Mouse (Mus musculus) cortical plate, adult 2 months (tissue): ENCODE results near the gene Mturn.

Source experiments
- CTCF ChIP-seq: fragments of 200-500 bp; IDR thresholded peaks from 2 replicates; pipeline ENCODE4 v1.5.1; 2011; ENCODE audit warnings: mild to moderate bottlenecking, control low read depth, low read length; ENCODE audit not compliant: insufficient read depth; ENCODE audit errors: extremely low read depth
- POLR2A ChIP-seq: fragments of 200-500 bp; IDR thresholded peaks from 2 replicates; pipeline ENCODE4 v1.6.1; 2011; ENCODE audit warnings: mild to moderate bottlenecking, low read length, control low read depth; ENCODE audit not compliant: insufficient read depth; ENCODE audit errors: extremely low read depth

DNA sequence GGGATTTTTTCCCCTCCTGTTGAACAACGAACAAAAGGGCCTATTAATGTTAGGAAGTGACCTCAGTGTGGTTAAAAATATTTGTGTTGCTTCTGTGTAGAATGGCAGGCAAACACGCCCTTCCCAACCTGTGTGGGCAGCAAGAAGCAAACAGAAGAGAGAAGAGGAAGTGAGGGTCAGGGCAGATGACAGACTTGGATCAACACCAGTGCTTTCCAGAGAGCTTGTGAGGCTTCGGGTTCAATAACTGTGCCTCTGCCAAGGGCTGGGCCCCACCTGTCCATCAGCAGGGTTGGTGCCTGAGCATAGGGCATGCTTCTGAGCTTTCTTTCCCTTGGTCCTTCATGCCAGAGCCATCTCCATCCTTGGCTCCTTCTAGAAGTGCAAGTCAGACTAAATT, 70.7 kb downstream of the Mturn start:
- TF ChIP-seq POLR2A (no peak), CTCF (no peak)
